Mouse (Mus musculus): Measurements from ENCODE around the gene 2010111I01Rik. TPM values are rescaled to one million over a fixed set of nuclear protein-coding genes. Genes with fewer than 3 reads are reported as not detected.

Gene 2010111I01Rik
- polyA plus RNA-seq, 1 experiment: not detected

DNA sequence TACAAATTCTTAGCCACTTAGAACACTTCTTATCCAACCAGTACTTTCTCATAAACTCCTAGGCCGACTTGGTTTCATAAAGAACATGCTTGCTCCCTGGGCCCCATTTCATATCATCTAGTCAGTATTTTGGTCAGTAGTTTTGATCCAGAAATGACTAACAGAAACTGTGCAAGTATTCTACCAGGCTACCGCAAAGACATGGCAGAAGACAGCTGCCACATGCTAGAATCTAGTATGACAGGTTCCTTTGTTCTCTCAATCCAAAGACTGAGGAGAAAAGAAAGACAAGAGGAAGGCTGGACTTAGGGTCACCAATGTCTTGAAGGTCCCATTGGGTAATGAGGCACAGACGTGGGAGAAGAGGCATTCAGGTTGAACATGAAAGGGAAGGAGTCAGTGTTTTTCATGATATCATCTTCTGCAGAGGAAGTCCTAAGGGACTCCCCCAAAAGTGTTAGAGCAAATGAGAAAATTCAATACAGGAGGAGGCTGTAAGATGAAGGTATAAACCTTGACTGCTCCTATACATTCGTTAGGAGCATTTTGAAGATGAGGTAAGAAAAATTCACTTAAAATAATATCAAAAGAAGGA, 216.0 kb downstream of the 2010111I01Rik start:
- H3K4me1 ChIP-seq (ENCODE audit: control insufficient read depth, insufficient read depth, low read length): no peaks in the 10 kb centered on the region; the same call in 1 of the 2 replicates
- no peak overlapping the region for H3K4me3 ChIP-seq (ENCODE audit: insufficient read depth, low read depth, low read length)
- 92% methylated on average over 4 of the region's 4 CpGs for WGBS
- TF ChIP-seq CTCF (IDR thresholded peaks at IDR 0.05; ENCODE audit: insufficient read depth, low read depth, low read length) (no peak), POLR2A (IDR thresholded peaks at IDR 0.05; ENCODE audit: insufficient read depth, low read depth, low read length) (no peak)
- H3K27ac ChIP-seq (ENCODE audit: insufficient read depth, low read depth, low read length): no peak overlapping the region

DNA sequence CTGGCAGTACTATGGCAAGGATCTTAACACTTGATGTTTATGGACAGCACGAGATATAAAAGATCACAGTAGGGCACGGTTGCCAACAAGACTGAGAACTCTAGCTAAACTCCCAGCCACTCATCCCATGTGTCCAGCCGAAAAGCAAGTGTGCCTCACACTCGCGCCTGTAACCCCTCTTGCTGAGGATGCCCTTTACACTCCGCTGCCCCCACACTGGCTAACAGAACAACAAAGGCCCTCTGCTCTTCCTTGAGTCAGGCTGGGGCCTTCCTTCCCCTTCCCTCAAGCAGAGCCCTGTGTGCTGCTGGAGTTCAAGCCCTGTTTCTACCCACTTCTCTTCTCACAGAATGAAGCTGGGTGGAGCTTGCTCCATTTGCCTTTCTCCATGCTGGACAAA, 220.3 kb downstream of the 2010111I01Rik start:
- Histone ChIP-seq H3K27ac (ENCODE audit: insufficient read depth, low read depth, low read length) (no peak overlapping the region), H3K4me3 (ENCODE audit: insufficient read depth, low read depth, low read length) (no peak overlapping the region), H3K4me1 (ENCODE audit: control insufficient read depth, insufficient read depth, low read length) (peaks cover 6% of the 10 kb centered on the region)
- TF ChIP-seq CTCF (IDR thresholded peaks at IDR 0.05; ENCODE audit: insufficient read depth, low read depth, low read length): no peak
- TF ChIP-seq POLR2A (IDR thresholded peaks at IDR 0.05; ENCODE audit: insufficient read depth, low read depth, low read length): no peak
- WGBS: 84% methylated on average over 6 of the region's 6 CpGs

DNA sequence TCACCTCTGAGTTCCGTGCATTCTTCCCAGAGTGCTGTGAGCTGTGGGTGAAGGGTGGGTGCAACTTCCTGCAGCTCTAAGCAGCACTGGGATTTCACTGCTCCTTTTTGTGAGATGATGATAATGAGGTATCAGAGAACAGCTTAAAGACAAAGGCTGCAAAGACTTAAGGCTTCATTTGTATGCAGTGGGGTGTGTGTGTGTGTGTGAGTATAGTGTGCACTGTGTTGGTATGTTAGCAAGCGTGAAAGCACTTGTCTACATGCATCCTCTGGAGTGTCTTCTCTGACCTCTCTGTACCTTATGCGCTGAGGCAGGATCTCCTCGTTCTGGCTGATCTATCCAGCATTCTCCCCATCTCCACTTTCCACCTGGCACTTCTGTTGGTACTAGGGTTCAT, 221.5 kb downstream of the 2010111I01Rik start:
- TF ChIP-seq CTCF (IDR thresholded peaks at IDR 0.05; ENCODE audit: insufficient read depth, low read depth, low read length) (no peak), POLR2A (IDR thresholded peaks at IDR 0.05; ENCODE audit: insufficient read depth, low read depth, low read length) (no peak)
- 55% methylated on average over 4 of the region's 4 CpGs for WGBS
- H3K4me3 ChIP-seq (ENCODE audit: insufficient read depth, low read depth, low read length): no peak overlapping the region
- H3K4me1 ChIP-seq (ENCODE audit: control insufficient read depth, insufficient read depth, low read length): peaks cover 6% of the 10 kb centered on the region
- H3K27ac ChIP-seq (ENCODE audit: insufficient read depth, low read depth, low read length): no peak overlapping the region

DNA sequence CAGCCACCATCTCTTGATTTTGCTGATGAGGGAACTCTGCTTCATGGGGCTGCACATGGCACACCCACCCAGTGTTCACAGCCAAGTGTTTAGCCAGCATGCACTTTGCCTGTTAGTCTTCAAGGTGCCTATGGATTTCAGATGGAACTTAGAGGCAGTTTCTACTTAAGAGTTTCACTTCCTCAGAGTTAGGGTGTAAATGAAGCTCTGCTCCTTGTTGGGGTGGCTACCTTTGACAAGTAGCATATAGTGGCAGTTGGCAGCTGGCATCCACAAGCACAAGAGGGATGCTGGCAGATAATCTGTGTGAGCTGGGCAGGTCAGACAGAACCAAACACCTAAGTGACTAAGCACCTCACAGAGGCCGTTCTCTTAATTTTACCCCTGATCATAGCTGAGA, 221.9 kb downstream of the 2010111I01Rik start:
- Histone ChIP-seq H3K4me1 (ENCODE audit: control insufficient read depth, insufficient read depth, low read length) (peaks cover 6% of the 10 kb centered on the region), H3K4me3 (ENCODE audit: insufficient read depth, low read depth, low read length) (no peak overlapping the region), H3K27ac (ENCODE audit: insufficient read depth, low read depth, low read length) (no peak overlapping the region)
- no peak for TF ChIP-seq CTCF (IDR thresholded peaks at IDR 0.05; ENCODE audit: insufficient read depth, low read depth, low read length)
- WGBS: 83% methylated on average over 1 of the region's 1 CpGs

DNA sequence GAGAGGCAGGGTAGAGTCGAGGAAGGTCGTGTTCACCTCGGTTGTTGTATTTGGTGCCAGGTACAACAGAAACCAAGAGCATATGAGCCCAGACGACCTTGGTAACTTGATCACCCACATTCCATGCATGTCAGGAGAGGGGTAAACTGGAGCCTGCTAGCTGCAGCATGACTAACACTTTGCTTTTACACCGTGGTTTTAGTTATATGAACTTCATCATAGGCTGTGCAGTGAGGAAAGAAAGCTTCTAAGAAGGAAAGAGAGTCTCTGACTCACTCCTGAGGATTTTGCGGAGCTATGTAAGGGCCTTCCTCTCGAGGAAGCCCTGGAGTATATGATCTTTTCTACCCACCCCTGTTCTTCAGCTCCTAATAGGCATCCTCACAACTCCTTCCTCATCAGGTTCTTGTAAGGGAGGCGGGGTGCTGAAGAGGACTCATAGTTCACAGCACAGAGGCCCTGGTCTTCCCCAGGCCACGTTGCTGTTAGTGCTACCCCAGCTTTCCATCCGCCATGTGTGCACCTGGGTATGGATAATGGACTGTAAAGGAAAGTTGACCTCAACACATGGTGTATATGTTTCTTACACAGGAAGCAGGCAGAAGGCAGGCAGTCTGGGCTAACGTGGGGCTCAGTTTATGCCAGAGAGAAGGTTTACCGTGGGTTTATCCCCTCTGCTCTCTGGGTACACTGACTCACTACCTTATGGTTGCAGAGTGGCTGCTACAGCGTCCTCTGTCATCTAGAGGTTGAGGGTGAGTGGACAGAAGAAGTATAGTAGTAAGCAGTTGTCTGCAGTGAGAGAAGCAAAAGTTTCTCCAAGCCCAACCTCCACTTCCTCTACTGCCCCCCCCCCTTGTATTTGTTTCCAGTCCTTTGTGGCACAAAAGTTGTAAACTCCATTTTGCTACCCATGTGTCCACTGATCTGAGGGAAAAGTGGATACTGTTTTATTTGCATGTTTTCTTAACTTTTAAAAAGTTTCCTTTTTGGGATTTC, 222.8 kb downstream of the 2010111I01Rik start:
- WGBS: 72% methylated on average over 13 of the region's 13 CpGs
- no peak for TF ChIP-seq CTCF (IDR thresholded peaks at IDR 0.05; ENCODE audit: insufficient read depth, low read depth, low read length)
- no peak for TF ChIP-seq POLR2A (IDR thresholded peaks at IDR 0.05; ENCODE audit: insufficient read depth, low read depth, low read length)

DNA sequence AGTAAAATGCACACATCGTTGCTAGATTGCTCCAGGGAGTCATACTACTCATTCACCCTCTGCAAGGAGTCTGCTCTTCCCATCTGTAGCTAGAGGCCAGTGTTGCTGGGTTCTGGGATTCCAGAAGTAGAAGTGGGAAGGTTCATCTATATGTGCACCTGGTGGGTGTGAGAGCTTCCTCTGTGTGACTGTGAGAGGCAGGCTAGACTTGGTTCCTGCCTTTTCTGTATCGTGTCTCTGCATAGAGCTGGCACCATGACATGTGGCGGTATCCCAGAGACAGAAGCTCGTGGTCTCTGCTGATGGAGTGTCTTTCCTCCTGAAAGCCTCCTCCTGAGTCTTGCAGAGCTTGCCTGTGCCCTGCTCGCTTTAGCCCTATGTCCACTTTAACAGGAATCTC, 223.6 kb downstream of the 2010111I01Rik start:
- no peak overlapping the region for H3K4me3 ChIP-seq (ENCODE audit: insufficient read depth, low read depth, low read length)
- H3K27ac ChIP-seq (ENCODE audit: insufficient read depth, low read depth, low read length): no peak overlapping the region
- H3K4me1 ChIP-seq (ENCODE audit: control insufficient read depth, insufficient read depth, low read length): peaks cover 6% of the 10 kb centered on the region
- WGBS: 62% methylated on average over 5 of the region's 5 CpGs
- TF ChIP-seq POLR2A (IDR thresholded peaks at IDR 0.05; ENCODE audit: insufficient read depth, low read depth, low read length) (no peak), CTCF (IDR thresholded peaks at IDR 0.05; ENCODE audit: insufficient read depth, low read depth, low read length) (no peak)

More for the DNA sequence above, 222.8 kb downstream of the 2010111I01Rik start:
- Histone ChIP-seq H3K4me3 (ENCODE audit: insufficient read depth, low read depth, low read length) (no peak overlapping the region), H3K4me1 (ENCODE audit: control insufficient read depth, insufficient read depth, low read length) (peaks cover 6% of the 10 kb centered on the region), H3K27ac (ENCODE audit: insufficient read depth, low read depth, low read length) (no peak overlapping the region)

DNA sequence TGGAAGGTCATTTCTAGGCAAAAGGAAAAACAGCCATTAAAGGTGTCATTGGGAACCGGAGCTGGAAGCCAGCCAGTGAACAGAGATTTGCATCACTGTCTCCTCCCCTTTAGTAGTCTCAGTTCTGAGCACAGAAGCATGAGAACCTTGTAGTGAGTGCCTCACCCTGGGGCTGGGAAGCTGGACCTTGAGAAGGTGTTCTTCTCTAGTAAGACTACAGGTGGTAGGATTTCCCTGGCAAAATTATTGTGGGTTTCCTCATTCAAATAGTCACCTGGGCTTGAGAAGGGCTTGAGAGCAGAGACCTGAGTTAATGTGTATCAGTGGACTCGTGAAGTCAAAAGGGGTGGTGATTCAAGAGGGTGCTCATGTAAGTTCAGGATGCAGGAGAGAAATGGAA, 224.1 kb downstream of the 2010111I01Rik start:
- H3K4me3 ChIP-seq (ENCODE audit: insufficient read depth, low read depth, low read length): no peak overlapping the region
- no peak overlapping the region for H3K27ac ChIP-seq (ENCODE audit: insufficient read depth, low read depth, low read length)
- TF ChIP-seq POLR2A (IDR thresholded peaks at IDR 0.05; ENCODE audit: insufficient read depth, low read depth, low read length) (no peak), CTCF (IDR thresholded peaks at IDR 0.05; ENCODE audit: insufficient read depth, low read depth, low read length) (no peak)
- peaks cover 6% of the 10 kb centered on the region for H3K4me1 ChIP-seq (ENCODE audit: control insufficient read depth, insufficient read depth, low read length)
- 45% methylated on average over 2 of the region's 2 CpGs for WGBS

DNA sequence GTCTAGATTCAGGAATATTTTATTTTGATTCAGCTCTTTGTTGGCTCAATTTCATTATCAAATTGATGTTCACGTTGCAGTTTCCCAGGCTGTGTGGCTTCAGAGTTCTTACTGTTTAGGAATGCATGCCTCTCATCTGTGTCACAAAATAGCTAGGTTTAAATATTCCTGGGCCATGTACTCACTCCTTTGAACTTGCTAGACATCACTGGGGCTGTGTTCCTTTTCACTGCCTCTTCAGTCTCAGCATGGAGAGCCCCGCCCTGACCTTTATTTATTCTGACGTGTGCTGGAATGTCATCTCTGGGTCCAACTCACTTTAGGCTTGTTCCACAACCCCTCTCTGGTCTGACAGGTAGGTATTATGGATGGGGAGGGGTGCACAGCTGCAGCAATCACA, 228.7 kb downstream of the 2010111I01Rik start:
- Histone ChIP-seq H3K4me1 (ENCODE audit: control insufficient read depth, insufficient read depth, low read length) (0 out of 2 replicates have a peak, but pooled peaks cover under 1% of the 10 kb centered on the region), H3K27ac (ENCODE audit: insufficient read depth, low read depth, low read length) (no peak overlapping the region), H3K4me3 (ENCODE audit: insufficient read depth, low read depth, low read length) (no peak overlapping the region)
- 58% methylated on average over 3 of the region's 3 CpGs for WGBS
- TF ChIP-seq CTCF (IDR thresholded peaks at IDR 0.05; ENCODE audit: insufficient read depth, low read depth, low read length): no peak
- no peak for TF ChIP-seq POLR2A (IDR thresholded peaks at IDR 0.05; ENCODE audit: insufficient read depth, low read depth, low read length)

DNA sequence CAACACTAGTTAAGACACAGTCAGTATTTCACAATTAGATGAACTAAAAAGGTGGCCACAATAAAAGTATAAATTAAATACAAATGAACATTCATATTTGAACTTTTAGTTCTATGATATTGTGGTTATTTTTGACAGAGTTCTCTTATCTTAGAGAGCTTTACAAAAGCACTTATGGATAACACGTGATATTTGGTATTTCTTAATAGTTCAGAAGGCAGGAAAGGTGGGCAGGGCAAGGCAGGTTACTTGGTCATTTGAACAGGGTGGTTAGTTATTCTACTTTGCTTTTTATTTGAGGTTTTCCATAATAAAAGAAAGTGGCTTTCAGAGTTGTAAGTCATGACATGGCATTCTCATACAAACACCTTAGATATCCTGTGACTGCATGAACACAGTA, 233.3 kb downstream of the 2010111I01Rik start:
- TF ChIP-seq POLR2A (IDR thresholded peaks at IDR 0.05; ENCODE audit: insufficient read depth, low read depth, low read length): no peak
- no peak for TF ChIP-seq CTCF (IDR thresholded peaks at IDR 0.05; ENCODE audit: insufficient read depth, low read depth, low read length)
- H3K27ac ChIP-seq (ENCODE audit: insufficient read depth, low read depth, low read length): no peak overlapping the region
- no peak overlapping the region for H3K4me3 ChIP-seq (ENCODE audit: insufficient read depth, low read depth, low read length)
- WGBS: 98% methylated on average over 1 of the region's 1 CpGs
- H3K4me1 ChIP-seq (ENCODE audit: control insufficient read depth, insufficient read depth, low read length): no peaks in the 10 kb centered on the region
